Mouse (Mus musculus) hindbrain, embryonic 15.5 days (tissue): ENCODE data around the gene Zfp955b. TPM values are rescaled to one million over a fixed set of nuclear protein-coding genes. Genes with fewer than 3 reads are reported as not detected.
"Not testable (repeated sequence)": the region's sequence is repeated elsewhere in the genome, so short reads cannot be mapped to it uniquely, and the experiment has no call there.

Experiments
- ATAC-seq: fragments of 200-750 bp; cut with Nextera tagmentation; 2 replicates; pipeline ENCODE4 v1.8.0; 2017; ENCODE audit warnings: low read depth, moderate number of reproducible peaks, moderate TSS enrichment; ENCODE audit not compliant: low FRiP score
- H3K27ac ChIP-seq: fragments of 300-500 bp; sonication (generic); replicated peaks from 2 replicates; pipeline ENCODE4 v1.5.1; 2015; ENCODE audit warnings: mild to moderate bottlenecking, inconsistent platforms
- H3K27me3 ChIP-seq: fragments of 300-500 bp; sonication (generic); 2 replicates; pipeline ENCODE4 v1.6.1; 2015; ENCODE audit warnings: control low read depth, inconsistent platforms
- H3K36me3 ChIP-seq: fragments of 300-500 bp; sonication (generic); 2 replicates; pipeline ENCODE4 v1.6.1; 2015; ENCODE audit warnings: control low read depth, inconsistent platforms
- H3K4me1 ChIP-seq: fragments of 300-500 bp; sonication (generic); replicated peaks from 2 replicates; pipeline ENCODE4 v1.6.1; 2015; ENCODE audit warnings: control low read depth, inconsistent platforms
- H3K4me2 ChIP-seq: fragments of 300-500 bp; sonication (generic); 2 replicates; pipeline ENCODE4 v1.6.1; 2015; ENCODE audit warnings: moderate library complexity, mild to moderate bottlenecking, inconsistent platforms
- H3K4me3 ChIP-seq: fragments of 300-500 bp; sonication (generic); 2 replicates; pipeline ENCODE4 v1.5.1; 2015; ENCODE audit warnings: mild to moderate bottlenecking, inconsistent platforms
- H3K9ac ChIP-seq: fragments of 300-500 bp; sonication (generic); 2 replicates; pipeline ENCODE4 v1.6.1; 2015; ENCODE audit warnings: inconsistent platforms
- H3K9me3 ChIP-seq: fragments of 300-500 bp; sonication (generic); 2 replicates; pipeline ENCODE4 v1.6.1; 2016; ENCODE audit warnings: control low read depth, inconsistent platforms
- WGBS: fragments of 180-500 bp; shearing (Covaris S2); methylation state at CpG from one replicate; pipeline ENCODE4 v1.1.7; 2015; 5-methylcytosine and 5-hydroxymethylcytosine counted together
- polyA plus RNA-seq: library from polyadenylated mRNA; unstranded; fragments of >200 nt; fragmentation: Nextera tagmentation; extraction: Ambion mirVana; gene quantifications from 2 replicates; pipeline ENCODE4 v1.2.1, GENCODE M21; 2015

The Zfp955b gene
- polyA plus RNA-seq = 18.6 and 19.5 TPM in 2 replicates

GRCm38 (mm10) chr17:33289039-33289875 lies at the start of gene Zfp955b:
Zfp955b (plus strand) TSS chr17:33289544.
- no CpG with 5 or more reads among the region's 25 CpGs for WGBS
- H3K9ac ChIP-seq, H3K27ac ChIP-seq, H3K36me3 ChIP-seq, H3K9me3 ChIP-seq, H3K4me1 ChIP-seq, H3K27me3 ChIP-seq: not testable (repeated sequence)
- H3K4me3 ChIP-seq = peak within 1 kb of the TSS; percentile 15; the same call in 1 of the 2 replicates
- peak; percentile 99 for ATAC-seq
- peak within 1 kb of the TSS; percentile 37 for H3K4me2 ChIP-seq

GRCm38 (mm10) chr17:33254530-33255318 lies 34.6 kb upstream of the Zfp955b start, which contains the start of gene Zfp955a:
Zfp955a (minus strand) TSS chr17:33255145.
- peak; percentile 100 for ATAC-seq
- peak within 1 kb of the TSS; percentile 10; the same call in 1 of the 2 replicates for H3K4me3 ChIP-seq
- 18% methylated on average over 1 of the region's 34 CpGs for WGBS
- H3K4me1 ChIP-seq, H3K27ac ChIP-seq, H3K9ac ChIP-seq, H3K27me3 ChIP-seq, H3K36me3 ChIP-seq, H3K9me3 ChIP-seq: not testable (repeated sequence)
- H3K4me2 ChIP-seq = peak within 1 kb of the TSS; percentile 27; the same call in 1 of the 2 replicates

- no CpG with 5 or more reads among the region's 2 CpGs for WGBS
Observed at GRCm38 (mm10) chr17:33255319-33255657, 34.1 kb upstream of the Zfp955b start.

GRCm38 (mm10) chr17:33264376-33264775 lies 25.0 kb upstream of the Zfp955b start, which contains the start of gene Olfr63:
Olfr63 (plus strand) TSS chr17:33264676.
- Histone ChIP-seq H3K4me3 (no peak within 1 kb of the TSS), H3K4me2 (no peak within 1 kb of the TSS), H3K36me3 (no peaks in the 10 kb centered on the region), H3K27ac (no peak within 1 kb of the TSS), H3K27me3 (peaks cover 7% of the 10 kb centered on the region; the same call in 1 of the 2 replicates), H3K9ac (no peak within 1 kb of the TSS), H3K9me3 (no peaks in the 10 kb centered on the region), H3K4me1 (no peaks in the 10 kb centered on the region)
- no peak for ATAC-seq
- WGBS = 74% methylated on average over 1 of the region's 1 CpGs

More at GRCm38 (mm10) chr17:33255319-33255657, 34.1 kb upstream of the Zfp955b start:
- not testable (repeated sequence) for H3K27ac ChIP-seq, H3K4me2 ChIP-seq, H3K9ac ChIP-seq, H3K4me1 ChIP-seq, H3K36me3 ChIP-seq, H3K27me3 ChIP-seq, H3K9me3 ChIP-seq, H3K4me3 ChIP-seq
- ATAC-seq = peak; percentile 67; the same call in 1 of the 2 replicates

- no peaks in the 10 kb centered on the region for H3K36me3 ChIP-seq
- H3K4me2 ChIP-seq = no peak overlapping the region
- WGBS = 90% methylated on average over 9 of the region's 9 CpGs
- no peak overlapping the region for H3K4me3 ChIP-seq
- peaks cover 7% of the 10 kb centered on the region; the same call in 1 of the 2 replicates for H3K27me3 ChIP-seq
- no peak overlapping the region for H3K9ac ChIP-seq
- H3K4me1 ChIP-seq = no peaks in the 10 kb centered on the region
- H3K27ac ChIP-seq = no peak overlapping the region
- H3K9me3 ChIP-seq = no peaks in the 10 kb centered on the region
- ATAC-seq = no peak
Observed at GRCm38 (mm10) chr17:33268907-33269306, 20.4 kb upstream of the Zfp955b start.

GRCm38 (mm10) chr17:33289876-33290149 lies 469 bp downstream of the Zfp955b start:
- ATAC-seq = peak; percentile 39; the same call in 1 of the 2 replicates
- H3K4me2 ChIP-seq = peak overlapping the region; percentile 37; the same call in 1 of the 2 replicates

GRCm38 (mm10) chr17:33352981-33353380 lies 63.6 kb downstream of the Zfp955b start:
- Histone ChIP-seq H3K27me3 (no peaks in the 10 kb centered on the region), H3K36me3 (no peaks in the 10 kb centered on the region), H3K9ac (no peak overlapping the region), H3K4me2 (no peak overlapping the region), H3K9me3 (peaks cover 14% of the 10 kb centered on the region; the same call in 1 of the 2 replicates), H3K4me1 (peaks cover 8% of the 10 kb centered on the region), H3K27ac (no peak overlapping the region), H3K4me3 (no peak overlapping the region)
- WGBS = 96% methylated on average over 1 of the region's 1 CpGs
- no peak for ATAC-seq

More at GRCm38 (mm10) chr17:33289876-33290149, 469 bp downstream of the Zfp955b start:
- not testable (repeated sequence) for H3K36me3 ChIP-seq, H3K27me3 ChIP-seq, H3K4me1 ChIP-seq, H3K9me3 ChIP-seq, H3K27ac ChIP-seq, H3K9ac ChIP-seq
- peak overlapping the region; percentile 15; the same call in 1 of the 2 replicates for H3K4me3 ChIP-seq
- WGBS = no CpG with 5 or more reads among the region's 9 CpGs

Other genes starting within 250 kb of the Zfp955b start
- not detected in 2 replicates for gene 4921501E09Rik, start 221.5 kb upstream of the Zfp955b start, polyA plus RNA-seq
- gene Zfp563, start 200.2 kb upstream of the Zfp955b start, polyA plus RNA-seq = 19.1 and 23.9 TPM in 2 replicates
- gene Morc2b, start 149.9 kb upstream of the Zfp955b start, polyA plus RNA-seq = 0.45 and 0.49 TPM in 2 replicates
- gene Olfr55, start 121.1 kb upstream of the Zfp955b start, polyA plus RNA-seq = not detected in 2 replicates
- not detected in 2 replicates for gene Olfr239, start 98.2 kb upstream of the Zfp955b start, polyA plus RNA-seq
- 0.04 TPM in 2 replicates for gene Olfr1564, start 67.9 kb upstream of the Zfp955b start, polyA plus RNA-seq
- gene Zfp955a, start 34.4 kb upstream of the Zfp955b start, polyA plus RNA-seq = 22.3 and 22.4 TPM in 2 replicates
- 0.03 and 0.05 TPM in 2 replicates for gene Olfr63, start 24.9 kb upstream of the Zfp955b start, polyA plus RNA-seq
- 13.1 and 13.7 TPM in 2 replicates for gene Zfp81, start 69.3 kb downstream of the Zfp955b start, polyA plus RNA-seq
- 12.7 and 13.0 TPM in 2 replicates for gene Zfp101, start 105.1 kb downstream of the Zfp955b start, polyA plus RNA-seq
- not detected in 2 replicates for gene Actl9, start 143.4 kb downstream of the Zfp955b start, polyA plus RNA-seq
- gene Adamts10, start 234.7 kb downstream of the Zfp955b start, polyA plus RNA-seq = 60.6 and 60.7 TPM in 2 replicates